Mouse (Mus musculus) forebrain, embryonic 10.5 days (tissue): ENCODE measurements around the gene Hist1h3c. TPM values are rescaled to one million over a fixed set of nuclear protein-coding genes. Genes with fewer than 3 reads are reported as not detected.
"Not testable (repeated sequence)": the region's sequence is repeated elsewhere in the genome, so short reads cannot be mapped to it uniquely, and the experiment has no call there.

ENCODE experiments used
- DNase-seq: peaks from one replicate; pipeline ENCODE4 v3.0.0-alpha.2; 2017; ENCODE audit warnings: low spot score; ENCODE audit errors: extremely low spot score
- H3K27ac ChIP-seq: fragments of 300-500 bp; sonication (generic); 2 replicates; pipeline ENCODE4 v1.5.1; 2016; ENCODE audit warnings: mild to moderate bottlenecking
- H3K27me3 ChIP-seq: fragments of 300-500 bp; sonication (generic); 2 replicates; pipeline ENCODE4 v1.6.1; 2016; ENCODE audit warnings: mild to moderate bottlenecking; ENCODE audit not compliant: poor library complexity, severe bottlenecking
- H3K36me3 ChIP-seq: fragments of 300-500 bp; sonication (generic); replicated peaks from 2 replicates; pipeline ENCODE4 v1.6.1; 2016; ENCODE audit warnings: mild to moderate bottlenecking, moderate library complexity
- H3K4me1 ChIP-seq: fragments of 300-500 bp; sonication (generic); 2 replicates; pipeline ENCODE4 v1.6.1; 2016
- H3K4me3 ChIP-seq: fragments of 300-500 bp; sonication (generic); 2 replicates; pipeline ENCODE4 v1.5.1; 2016; ENCODE audit warnings: mild to moderate bottlenecking, moderate library complexity
- H3K9me3 ChIP-seq: fragments of 300-500 bp; sonication (generic); 2 replicates; pipeline ENCODE4 v1.6.1; 2016; ENCODE audit warnings: mild to moderate bottlenecking, moderate library complexity
- WGBS: fragments of 180-500 bp; shearing (Covaris S2); methylation state at CpG from one replicate; pipeline ENCODE4 v1.1.7; 2016; 5-methylcytosine and 5-hydroxymethylcytosine counted together
- polyA plus RNA-seq: library from polyadenylated mRNA; unstranded; fragments of >200 nt; fragmentation: Nextera tagmentation; extraction: Ambion mirVana; gene quantifications from 2 replicates; pipeline ENCODE4 v1.2.1, GENCODE M21; 2016

Hist1h3c gene
- polyA plus RNA-seq, 1 experiment from 2014 or later: 9.0 TPM

GRCm38 (mm10) chr13:23728472-23729191 is 16.8 kb downstream of the Hist1h3c start:
- peak; percentile 11 for DNase-seq
- no peaks in the 10 kb centered on the region for H3K27me3 ChIP-seq
- WGBS: 89% methylated on average over 18 of the region's 18 CpGs

DNA sequence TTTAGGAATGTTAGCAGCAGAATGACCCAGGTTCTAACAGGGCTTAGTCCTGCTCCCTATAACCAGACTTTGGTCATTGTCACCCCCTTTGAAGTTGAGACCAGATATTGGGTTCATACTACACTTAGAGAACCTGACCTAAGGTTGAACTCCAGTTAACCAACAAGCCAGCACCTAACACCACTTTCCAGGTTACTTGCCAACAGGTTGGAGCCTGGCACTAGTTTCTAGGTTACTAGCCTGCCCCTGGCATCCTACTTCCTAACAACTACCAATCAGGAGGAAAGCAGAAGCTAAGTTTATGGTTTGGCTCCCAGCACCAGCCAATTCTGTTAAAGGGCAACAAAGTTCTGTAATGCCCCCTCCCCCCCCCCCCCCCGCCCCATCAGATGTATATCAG is 20.2 kb downstream of the Hist1h3c start:
- H3K27me3 ChIP-seq: no peaks in the 10 kb centered on the region
- no CpG with 5 or more reads among the region's 1 CpGs for whole genome bisulfite sequencing
- no peak for DNase-seq

More at GRCm38 (mm10) chr13:23728472-23729191, 16.8 kb downstream of the Hist1h3c start:
- Histone ChIP-seq H3K4me3 (no peak overlapping the region), H3K9me3 (no peaks in the 10 kb centered on the region), H3K27ac (no peak overlapping the region), H3K4me1 (peaks cover 4% of the 10 kb centered on the region), H3K36me3 (no peaks in the 10 kb centered on the region)

DNA sequence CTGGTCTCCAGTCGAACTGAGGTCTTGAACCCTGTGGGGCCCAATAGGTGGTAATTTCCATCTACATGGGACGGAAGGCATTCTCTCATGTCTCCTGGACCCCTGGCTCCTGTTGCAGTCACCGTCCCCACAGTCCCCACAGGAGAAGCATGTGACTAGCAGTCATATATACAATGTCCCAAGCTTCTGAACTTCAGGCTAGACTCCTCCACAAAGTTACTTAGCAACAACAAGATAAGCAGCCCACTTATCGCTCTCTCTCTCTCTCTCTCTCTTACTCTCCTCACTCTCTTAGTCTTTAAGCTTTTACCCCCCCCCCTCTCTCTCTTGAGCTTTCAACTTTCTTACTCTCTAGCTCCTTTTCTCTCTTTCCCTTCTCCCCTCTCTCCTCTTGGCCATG is 21.2 kb downstream of the Hist1h3c start:
- Histone ChIP-seq H3K36me3 (no peaks in the 10 kb centered on the region), H3K27ac (no peak overlapping the region), H3K4me3 (no peak overlapping the region), H3K27me3 (no peaks in the 10 kb centered on the region), H3K4me1 (peaks cover 4% of the 10 kb centered on the region), H3K9me3 (no peaks in the 10 kb centered on the region)
- 88% methylated on average over 4 of the region's 4 CpGs for WGBS
- peak; percentile 10 for DNase-seq

More for the DNA sequence above, 20.2 kb downstream of the Hist1h3c start:
- Histone ChIP-seq H3K27ac (peak overlapping the region; percentile 56), H3K9me3 (no peaks in the 10 kb centered on the region), H3K36me3 (no peaks in the 10 kb centered on the region), H3K4me1 (peaks cover 4% of the 10 kb centered on the region), H3K4me3 (no peak overlapping the region)

GRCm38 (mm10) chr13:23717593-23718245 is 27.7 kb downstream of the Hist1h3c start:
- peak; percentile 6 for DNase-seq
- 16% methylated on average over 2 of the region's 2 CpGs for WGBS
- not testable (repeated sequence) for H3K27me3 ChIP-seq, H3K4me1 ChIP-seq, H3K4me3 ChIP-seq, H3K27ac ChIP-seq, H3K36me3 ChIP-seq, H3K9me3 ChIP-seq

- no peak overlapping the region for H3K4me3 ChIP-seq
- H3K27me3 ChIP-seq: peaks cover 2% of the 10 kb centered on the region; the same call in 1 of the 2 replicates
- no peaks in the 10 kb centered on the region for H3K9me3 ChIP-seq
- H3K27ac ChIP-seq: no peak overlapping the region
- DNase-seq: peak; percentile 10
- H3K36me3 ChIP-seq: no peaks in the 10 kb centered on the region
- H3K4me1 ChIP-seq: 0 out of 2 replicates have a peak, but pooled peaks cover 2% of the 10 kb centered on the region
- 60% methylated on average over 11 of the region's 11 CpGs for WGBS
These were observed 28.2 kb downstream of the Hist1h3c start for GRCm38 (mm10) chr13:23717176-23717575.

DNA sequence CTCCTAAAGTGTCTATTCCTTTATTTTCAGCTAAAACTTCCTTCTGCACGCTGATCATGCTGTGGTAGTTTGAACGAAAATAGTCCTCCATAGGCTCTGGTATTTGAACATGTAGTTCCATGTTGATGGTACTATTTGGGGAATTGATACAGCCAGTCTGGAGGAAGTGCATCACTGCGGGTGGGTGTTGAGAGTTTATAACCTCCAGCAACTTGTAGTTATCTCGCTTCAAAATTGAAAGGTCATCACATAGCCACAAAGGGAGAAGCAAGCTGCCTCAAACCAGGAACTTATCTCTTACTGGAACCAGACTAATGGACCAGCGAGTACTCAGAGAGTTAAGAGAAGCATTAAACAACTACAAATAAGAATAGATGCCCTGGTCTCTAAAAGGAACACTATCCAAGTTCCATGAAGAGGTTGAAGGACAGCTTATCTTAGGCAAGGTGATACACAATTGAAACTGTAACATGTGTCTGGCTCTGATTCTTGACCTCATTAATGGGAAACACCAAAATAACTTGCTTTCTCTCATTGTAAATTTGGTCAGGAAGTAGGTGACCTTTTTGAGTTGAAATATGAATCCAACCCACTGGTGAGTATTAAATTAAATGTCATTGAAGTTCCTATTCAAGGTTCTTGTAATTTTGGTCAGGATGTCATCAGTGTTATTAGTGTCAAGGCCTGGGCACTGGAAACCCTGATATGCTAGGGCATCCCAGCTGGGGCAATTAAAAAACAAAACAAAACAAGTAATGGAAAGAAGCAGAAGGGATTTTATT is 28.9 kb downstream of the Hist1h3c start:
- H3K4me3 ChIP-seq: no peak overlapping the region
- H3K9me3 ChIP-seq: no peaks in the 10 kb centered on the region
- no peak overlapping the region for H3K27ac ChIP-seq
- no peaks in the 10 kb centered on the region for H3K36me3 ChIP-seq
- peaks cover 9% of the 10 kb centered on the region for H3K27me3 ChIP-seq
- no peak for DNase-seq
- WGBS: 92% methylated on average over 5 of the region's 5 CpGs
- H3K4me1 ChIP-seq: 0 out of 2 replicates have a peak, but pooled peaks cover 2% of the 10 kb centered on the region

DNA sequence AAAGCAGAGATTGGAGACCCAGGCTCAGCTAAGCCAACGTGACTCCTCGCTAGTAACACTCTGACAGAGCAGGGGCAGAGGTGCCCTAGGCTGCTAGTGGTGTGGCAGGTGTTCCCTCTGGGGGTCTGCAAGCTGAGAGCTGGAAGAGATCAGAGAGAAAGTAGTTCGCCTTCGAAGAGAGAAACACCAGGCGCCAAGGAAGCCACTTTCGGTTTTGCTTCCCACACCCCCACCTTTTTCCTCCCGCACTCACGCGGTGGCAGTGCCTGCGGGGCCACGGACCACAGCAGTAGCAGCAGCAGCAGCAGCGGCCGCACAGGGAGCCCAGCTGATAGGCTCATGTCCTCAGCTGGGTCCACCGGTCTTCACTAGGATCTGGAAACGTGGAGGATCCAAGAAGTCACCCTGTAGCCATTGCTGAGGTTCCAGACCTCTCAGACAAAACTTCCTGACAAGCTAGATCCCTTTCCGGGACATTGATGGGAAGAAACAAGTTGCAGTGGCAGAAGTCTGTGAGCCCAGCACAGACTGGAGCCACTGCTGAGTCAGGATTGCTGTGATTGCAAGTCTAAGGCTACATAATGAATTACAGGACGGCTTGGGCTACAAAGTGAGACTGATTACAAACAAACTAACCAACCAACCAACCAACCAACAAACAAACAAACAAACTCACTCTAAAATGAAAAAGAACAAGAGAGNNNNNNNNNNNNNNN is 34.9 kb downstream of the Hist1h3c start, which contains the start of gene Hfe:
Gene Hfe (minus strand): TSS at position 481 of the 716 bp plus-strand sequence.
- peak within 1 kb of the TSS; percentile 76 for H3K27ac ChIP-seq
- peaks cover 20% of the 10 kb centered on the region for H3K4me1 ChIP-seq
- H3K27me3 ChIP-seq: peaks cover 38% of the 10 kb centered on the region
- no peaks in the 10 kb centered on the region for H3K36me3 ChIP-seq
- WGBS: 4% methylated on average over 17 of the region's 17 CpGs
- DNase-seq: peak; percentile 44
- H3K4me3 ChIP-seq: peak within 1 kb of the TSS; percentile 44
- no peaks in the 10 kb centered on the region for H3K9me3 ChIP-seq

DNA sequence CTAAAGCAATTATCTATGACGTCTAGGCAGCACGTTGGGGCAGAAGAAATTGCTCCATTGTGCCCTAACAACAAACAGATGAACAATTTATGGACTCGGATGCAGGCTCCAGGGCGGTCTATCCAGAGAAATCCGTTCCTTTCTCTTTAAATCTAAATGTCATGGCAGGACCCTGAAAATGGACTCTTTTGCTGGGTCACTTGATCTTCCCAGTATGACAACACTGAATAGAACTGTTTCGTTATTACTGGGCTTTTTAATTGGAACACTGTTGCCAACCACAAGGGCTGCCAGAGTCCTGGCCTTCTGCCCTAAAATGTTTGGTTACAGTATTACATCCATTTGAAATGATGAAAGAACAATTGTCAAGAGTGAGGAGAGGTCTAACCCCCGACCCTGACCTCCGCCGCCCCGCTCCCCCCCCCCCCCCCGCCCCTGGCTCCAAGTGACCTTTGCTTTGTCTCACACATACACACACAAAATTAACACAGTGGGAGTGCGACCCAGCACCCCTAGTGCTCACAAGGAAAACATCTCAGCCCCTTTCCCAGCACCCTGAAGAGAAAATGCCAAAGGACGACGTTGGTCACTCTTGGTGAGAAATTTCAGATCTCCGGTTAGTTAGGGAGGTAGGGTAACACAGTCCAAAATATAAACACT is 35.6 kb downstream of the Hist1h3c start:
- peak; percentile 14 for DNase-seq
- 26% methylated on average over 15 of the region's 15 CpGs for WGBS
- H3K4me1 ChIP-seq: peaks cover 18% of the 10 kb centered on the region
- H3K27me3 ChIP-seq: peaks cover 38% of the 10 kb centered on the region
- H3K9me3 ChIP-seq: no peaks in the 10 kb centered on the region
- peak overlapping the region; percentile 44 for H3K4me3 ChIP-seq
- peak overlapping the region; percentile 76 for H3K27ac ChIP-seq
- no peaks in the 10 kb centered on the region for H3K36me3 ChIP-seq

GRCm38 (mm10) chr13:23708654-23709053 is 36.7 kb downstream of the Hist1h3c start:
- H3K4me1 ChIP-seq: peaks cover 18% of the 10 kb centered on the region
- H3K36me3 ChIP-seq: no peaks in the 10 kb centered on the region
- no peak overlapping the region for H3K27ac ChIP-seq
- WGBS: 84% methylated on average over 4 of the region's 4 CpGs
- H3K9me3 ChIP-seq: no peaks in the 10 kb centered on the region
- DNase-seq: peak; percentile 12
- H3K27me3 ChIP-seq: peaks cover 38% of the 10 kb centered on the region
- no peak overlapping the region for H3K4me3 ChIP-seq

DNA sequence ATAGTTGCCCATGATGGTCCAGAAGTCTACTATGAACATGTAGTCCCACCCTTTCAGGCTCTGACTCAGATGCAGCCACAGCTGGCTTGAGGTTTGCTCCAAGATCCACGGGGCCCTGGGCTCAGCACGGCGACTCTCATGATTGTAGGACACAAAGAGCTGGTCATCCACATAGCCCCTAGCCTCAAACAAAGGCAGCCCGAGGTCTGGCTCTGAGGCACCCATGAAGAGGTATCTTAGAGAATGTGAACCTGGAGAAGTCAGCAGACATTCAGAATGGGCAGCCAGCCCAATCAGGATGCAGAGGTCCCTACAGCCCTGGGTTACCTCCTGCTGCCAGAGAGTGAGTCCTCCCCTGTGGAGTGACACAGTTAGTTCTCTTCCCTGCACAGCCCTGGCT is 37.4 kb downstream of the Hist1h3c start:
- DNase-seq: peak; percentile 10
- no peaks in the 10 kb centered on the region for H3K36me3 ChIP-seq
- peaks cover 38% of the 10 kb centered on the region for H3K27me3 ChIP-seq
- peaks cover 18% of the 10 kb centered on the region for H3K4me1 ChIP-seq
- no peak overlapping the region for H3K27ac ChIP-seq
- WGBS: 85% methylated on average over 4 of the region's 4 CpGs
- H3K4me3 ChIP-seq: no peak overlapping the region
- no peaks in the 10 kb centered on the region for H3K9me3 ChIP-seq

DNA sequence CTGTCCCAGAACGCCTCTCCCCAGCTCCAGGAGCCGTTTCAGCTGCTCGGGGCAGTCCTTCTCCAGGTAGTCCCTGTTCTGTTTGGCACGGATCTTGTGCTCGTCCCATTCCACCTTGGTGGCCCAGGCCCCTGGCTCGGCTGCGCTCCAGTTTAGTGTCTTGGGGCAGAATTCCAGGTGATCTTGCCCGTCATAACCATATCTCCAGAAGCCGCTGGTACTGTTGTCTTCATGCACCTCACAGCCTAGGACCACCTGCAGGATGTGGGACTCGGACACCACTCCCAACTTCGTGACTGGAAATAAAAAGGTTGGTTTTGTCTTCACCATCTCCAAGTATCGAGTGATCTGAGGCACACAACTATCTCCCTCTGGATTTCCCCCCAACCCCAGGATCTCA is 38.6 kb downstream of the Hist1h3c start:
- peak; percentile 12 for DNase-seq
- Histone ChIP-seq H3K36me3 (no peaks in the 10 kb centered on the region), H3K27ac (peak overlapping the region; percentile 37), H3K4me1 (peaks cover 18% of the 10 kb centered on the region), H3K4me3 (no peak overlapping the region), H3K27me3 (peaks cover 32% of the 10 kb centered on the region), H3K9me3 (no peaks in the 10 kb centered on the region)
- 92% methylated on average over 12 of the region's 12 CpGs for WGBS
